Mouse (Mus musculus): ENCODE measurements around the gene Ipp. TPM values are rescaled to one million over a fixed set of nuclear protein-coding genes. Genes with fewer than 3 reads are reported as not detected.

Gene Ipp
- polyA plus RNA-seq, 1 experiment from 2014 or later: 16.5 TPM

Other genes with a start within 250 kb of the Ipp start
- gene Mast2, start 43.4 kb upstream of the Ipp start, polyA plus RNA-seq (2015; fragmentation: Nextera tagmentation; extraction: Ambion mirVana): 14.7 and 15.1 TPM in 2 replicates
- gene Tmem69, start 48.4 kb downstream of the Ipp start, polyA plus RNA-seq (2015; fragmentation: Nextera tagmentation; extraction: Ambion mirVana): 20.4 and 20.8 TPM in 2 replicates
- gene Gpbp1l1, start 50.1 kb downstream of the Ipp start, polyA plus RNA-seq (2015; fragmentation: Nextera tagmentation; extraction: Ambion mirVana): 32.1 and 34.8 TPM in 2 replicates
- gene Ccdc17, start 89.1 kb downstream of the Ipp start, polyA plus RNA-seq (2015; fragmentation: Nextera tagmentation; extraction: Ambion mirVana): 2.1 and 3.1 TPM in 2 replicates
- 203 and 211 TPM in 2 replicates for gene Nasp, start 120.4 kb downstream of the Ipp start, polyA plus RNA-seq (2015; fragmentation: Nextera tagmentation; extraction: Ambion mirVana)
- gene Akr1a1, start 144.1 kb downstream of the Ipp start, polyA plus RNA-seq (2015; fragmentation: Nextera tagmentation; extraction: Ambion mirVana): 774 and 800 TPM in 2 replicates
- 1,184 and 1,195 TPM in 2 replicates for gene Prdx1, start 178.0 kb downstream of the Ipp start, polyA plus RNA-seq (2015; fragmentation: Nextera tagmentation; extraction: Ambion mirVana)
- 25.0 and 27.1 TPM in 2 replicates for gene Mmachc, start 200.9 kb downstream of the Ipp start, polyA plus RNA-seq (2015; fragmentation: Nextera tagmentation; extraction: Ambion mirVana)
- 23.8 and 27.5 TPM in 2 replicates for gene Ccdc163, start 201.0 kb downstream of the Ipp start, polyA plus RNA-seq (2015; fragmentation: Nextera tagmentation; extraction: Ambion mirVana)
- gene Tesk2, start 213.4 kb downstream of the Ipp start, polyA plus RNA-seq (2015; fragmentation: Nextera tagmentation; extraction: Ambion mirVana): 10.9 and 11.4 TPM in 2 replicates